Comparison of ENCODE assay signal across 8 mouse cellular contexts in the genomic region with DNA sequence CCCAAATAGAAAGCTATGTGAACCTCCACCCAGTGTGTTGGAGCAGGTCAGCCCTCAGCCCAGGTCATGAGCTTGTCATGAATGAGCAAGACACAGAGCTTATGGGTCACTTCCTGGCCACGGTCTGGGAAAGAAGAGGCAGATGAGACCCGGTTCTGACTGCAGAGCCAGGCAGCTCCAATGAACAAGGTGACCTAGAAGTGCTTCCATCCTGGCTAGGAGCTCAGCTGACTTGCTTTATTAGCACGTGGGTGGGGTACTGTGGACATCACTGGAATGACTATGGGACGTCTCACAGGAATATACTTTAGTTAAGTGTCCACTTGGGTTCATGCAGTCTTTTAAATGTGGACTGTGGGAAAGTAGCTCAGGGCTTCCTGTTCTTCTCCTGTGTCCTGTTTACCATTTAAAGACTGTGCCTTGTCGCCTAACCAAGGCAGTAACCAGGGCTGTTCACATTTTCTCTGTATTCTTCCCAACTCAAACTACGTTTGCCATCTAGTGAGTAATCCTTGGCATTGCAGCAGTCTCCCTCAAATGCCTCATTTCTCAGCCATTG.
A peak's percentile ranks its signal among the peaks of the same experiment; 100 is the strongest.
DNase-seq lines count a peak whose midpoint lies in the region; ATAC-seq lines count a peak whose summit lies in the region.

No protein-coding gene starts in this region.

- H3K9ac ChIP-seq in heart, embryonic 11.5 days (ENCODE audit: low read depth, low read length): no peak overlapping the region
- H3K9ac ChIP-seq in neural tube, embryonic 14.5 days (replicated peaks; ENCODE audit: low read depth, low read length): no peak overlapping the region

- H3K27ac ChIP-seq in heart, embryonic 11.5 days (ENCODE audit: low read depth, low read length): no peak overlapping the region
- H3K27ac ChIP-seq in neural tube, embryonic 14.5 days (ENCODE audit: low read depth, low read length): no peak overlapping the region

- no peaks in the 10 kb centered on the region for H3K9me3 ChIP-seq in heart, embryonic 11.5 days (replicated peaks; ENCODE audit: control insufficient read depth, low read length)
- no peaks in the 10 kb centered on the region for H3K9me3 ChIP-seq in neural tube, embryonic 14.5 days (ENCODE audit: control insufficient read depth, low read length)

- no peak overlapping the region for H3K4me3 ChIP-seq in heart, embryonic 11.5 days (ENCODE audit: low read depth, low read length)
- no peak overlapping the region for H3K4me3 ChIP-seq in neural tube, embryonic 14.5 days (ENCODE audit: low read depth, low read length)

- DNase-seq in heart, adult 11 months: peak; percentile 96
- peak; percentile 22 for DNase-seq in c-Kit-positive CD71-negative TER-119-negative erythroid progenitor cells, embryonic 14.5 days (ENCODE audit: low read depth)
- DNase-seq in frontal cortex, postnatal 25 days (ENCODE audit: low spot score in 2 of 2): peak; percentile 10 to 38
- DNase-seq in kidney, adult 18-20 months: peak; percentile 33
- DNase-seq in left cerebral cortex, postnatal 25 days (ENCODE audit: low spot score in 2 of 2): peak; percentile 69 to 77
- no peak for DNase-seq in gastrocnemius, adult 8-10 months (ENCODE audit: low spot score in 2 of 2)

- H3K27me3 ChIP-seq in heart, embryonic 11.5 days (ENCODE audit: control insufficient read depth, insufficient read depth, low read length): no peaks in the 10 kb centered on the region
- H3K27me3 ChIP-seq in neural tube, embryonic 14.5 days (ENCODE audit: control insufficient read depth, insufficient read depth, low read length): no peaks in the 10 kb centered on the region

- no peak for ATAC-seq in heart, embryonic 11.5 days (replicated peaks; ENCODE audit: insufficient number of reproducible peaks, low FRiP score, low TSS enrichment)
- ATAC-seq in neural tube, embryonic 14.5 days (ENCODE audit: low read depth): peak; percentile 80

- H3K4me1 ChIP-seq in heart, embryonic 11.5 days (ENCODE audit: control insufficient read depth, insufficient read depth, low read length): peaks cover 6% of the 10 kb centered on the region
- no peaks in the 10 kb centered on the region for H3K4me1 ChIP-seq in neural tube, embryonic 14.5 days (ENCODE audit: control insufficient read depth, insufficient read depth, low read length)

- 37% methylated on average over 6 of the region's 6 CpGs for WGBS in heart, embryonic 11.5 days (ENCODE audit: insufficient replicate concordance)
- 49% methylated on average over 6 of the region's 6 CpGs for WGBS in neural tube, embryonic 14.5 days

- H3K4me2 ChIP-seq in heart, embryonic 11.5 days: no peak overlapping the region
- H3K4me2 ChIP-seq in neural tube, embryonic 14.5 days (ENCODE audit: low read depth, low read length): no peak overlapping the region

- intact Hi-C loops in left cerebral cortex, postnatal 25 days (cut with DNase I): loop anchor here (1.0 to 5.0 kb wide), 2 partner anchors 124 to 645 kb away; no protein-coding TSS in a partner anchor

- no peaks in the 10 kb centered on the region for H3K36me3 ChIP-seq in heart, embryonic 11.5 days (ENCODE audit: control insufficient read depth, insufficient read depth, low read length)
- H3K36me3 ChIP-seq in neural tube, embryonic 14.5 days (ENCODE audit: control insufficient read depth, insufficient read depth, low read length): no peaks in the 10 kb centered on the region

Comparison
In these comparisons a context has a peak if more than half of its experiments do, and no peak if none do; other contexts are left out.
1. DNase-seq: peak in heart, adult 11 months (single experiment), c-Kit-positive CD71-negative TER-119-negative erythroid progenitor cells, embryonic 14.5 days (single experiment), frontal cortex, postnatal 25 days (2 of 2), kidney, adult 18-20 months (single experiment) and left cerebral cortex, postnatal 25 days (2 of 2); none in gastrocnemius, adult 8-10 months (0 of 2).